Mouse (Mus musculus): ENCODE data around the gene Armcx6. TPM values are rescaled to one million over a fixed set of nuclear protein-coding genes. Genes with fewer than 3 reads are reported as not detected.

Gene Armcx6
- total RNA-seq, 1 experiment from 2014 or later: 0.67 TPM

Other genes with a start within 250 kb of the Armcx6 start
- 21.1 to 35.8 TPM (median 22.5 TPM) in 3 replicates for gene Timm8a1, start 209.6 kb downstream of the Armcx6 start, total RNA-seq (2017)
- 35.8 to 82.3 TPM (median 41.6 TPM) in 3 replicates for gene Btk, start 167.8 kb downstream of the Armcx6 start, total RNA-seq (2017)
- gene Rpl36a, start 165.8 kb downstream of the Armcx6 start, total RNA-seq (2017): 764 to 1,331 TPM (median 951 TPM) in 3 replicates
- gene Gla, start 150.3 kb downstream of the Armcx6 start, total RNA-seq (2017): 10.8 to 17.9 TPM (median 14.2 TPM) in 3 replicates
- gene Hnrnph2, start 150.2 kb downstream of the Armcx6 start, total RNA-seq (2017): 217 to 274 TPM (median 232 TPM) in 3 replicates
- 0.32 to 1.6 TPM (median 0.38 TPM) in 3 replicates for gene Armcx4, start 64.9 kb downstream of the Armcx6 start, total RNA-seq (2017)
- 0.49 TPM in 1 of 3 replicates, not detected in the others for gene Armcx1, start 33.5 kb downstream of the Armcx6 start, total RNA-seq (2017)
- 11.3 to 25.3 TPM (median 16.9 TPM) in 3 replicates for gene Armcx3, start 5.2 kb upstream of the Armcx6 start, total RNA-seq (2017)
- gene Armcx2, start 57.8 kb upstream of the Armcx6 start, total RNA-seq (2017): 3.1 to 13.9 TPM (median 4.5 TPM) in 3 replicates
- gene Nxf2, start 213.3 kb upstream of the Armcx6 start, total RNA-seq (2017): 1.5 TPM in 1 of 3 replicates, not detected in the others